Mouse (Mus musculus) monocyte, adult 2 months (primary cell): ENCODE data around the gene Smad6.

Experiments
- DNase-seq, 2 experiments: peaks; one replicate each; pipeline ENCODE4 v3.0.0; 2022; ENCODE audit warnings: low spot score in 2 of 2, low read depth in 1 of 2

Smad6 gene

GRCm38 (mm10) chr9:64022562-64023366 lies 905 bp upstream of the Smad6 start:
- peak; percentile 81 to 87 for DNase-seq

GRCm38 (mm10) chr9:64021319-64021850 lies 474 bp downstream of the Smad6 start:
- peak in 1 of 2 experiments; percentile 21 for DNase-seq

- DNase-seq, result peak in 1 of 2 experiments; percentile 12
Observed at GRCm38 (mm10) chr9:64020606-64021318, 1.1 kb downstream of the Smad6 start.

GRCm38 (mm10) chr9:64020171-64020605 lies 1.7 kb downstream of the Smad6 start:
- peak in 1 of 2 experiments; percentile 13 for DNase-seq

- no peak for DNase-seq
Observed at GRCm38 (mm10) chr9:64019036-64019886, 2.6 kb downstream of the Smad6 start.

- DNase-seq, result no peak
Observed at GRCm38 (mm10) chr9:64017861-64018793, 3.7 kb downstream of the Smad6 start.

- DNase-seq, result no peak
Observed at GRCm38 (mm10) chr9:64016648-64017400, 5.0 kb downstream of the Smad6 start.

- DNase-seq, result no peak
Observed at GRCm38 (mm10) chr9:64016092-64016491, 5.8 kb downstream of the Smad6 start.

- DNase-seq, result no peak
Observed at GRCm38 (mm10) chr9:64014801-64015200, 7.1 kb downstream of the Smad6 start.

- no peak for DNase-seq
Observed at GRCm38 (mm10) chr9:64011356-64011755, 10.5 kb downstream of the Smad6 start.

- no peak for DNase-seq
Observed at GRCm38 (mm10) chr9:64002981-64003380, 18.9 kb downstream of the Smad6 start.

GRCm38 (mm10) chr9:64001081-64001480 lies 20.8 kb downstream of the Smad6 start:
- no peak for DNase-seq

GRCm38 (mm10) chr9:64000085-64000484 lies 21.8 kb downstream of the Smad6 start:
- no peak for DNase-seq

GRCm38 (mm10) chr9:63999194-63999593 lies 22.7 kb downstream of the Smad6 start:
- DNase-seq, result no peak

- DNase-seq, result no peak
Observed at GRCm38 (mm10) chr9:63998026-63998425, 23.8 kb downstream of the Smad6 start.

- no peak for DNase-seq
Observed at GRCm38 (mm10) chr9:63997439-63997838, 24.4 kb downstream of the Smad6 start.

GRCm38 (mm10) chr9:63993256-63993655 lies 28.6 kb downstream of the Smad6 start:
- DNase-seq, result no peak

- DNase-seq, result no peak
Observed at GRCm38 (mm10) chr9:63992761-63993160, 29.1 kb downstream of the Smad6 start.

- DNase-seq, result no peak
Observed at GRCm38 (mm10) chr9:63991193-63991592, 30.7 kb downstream of the Smad6 start.
